Mouse (Mus musculus) megakaryocyte, embryonic 14.5 days (primary cell): ENCODE data around the gene Nnmt. TPM values are rescaled to one million over a fixed set of nuclear protein-coding genes. Genes with fewer than 3 reads are reported as not detected.

ENCODE experiments used
- H3K27me3 ChIP-seq: replicated peaks from 2 replicates; pipeline ENCODE3; 2012; ENCODE audit warnings: inconsistent platforms
- H3K36me3 ChIP-seq: replicated peaks from 2 replicates; pipeline ENCODE3; 2012; ENCODE audit warnings: low read length, inconsistent platforms, mixed read lengths
- H3K4me1 ChIP-seq: 2 replicates; pipeline ENCODE4 v1.6.1; 2012; ENCODE audit warnings: inconsistent platforms
- H3K4me3 ChIP-seq: replicated peaks from 2 replicates; pipeline ENCODE3; 2012; ENCODE audit warnings: moderate library complexity, mild to moderate bottlenecking, inconsistent platforms
- H3K9me3 ChIP-seq: 2 replicates; pipeline ENCODE4 v1.6.1; 2012; ENCODE audit warnings: inconsistent platforms
- FLI1 ChIP-seq: IDR thresholded peaks from 2 replicates; pipeline ENCODE4 v1.6.1; 2012; ENCODE audit warnings: low read length, inconsistent platforms, mixed read lengths
- GATA1 ChIP-seq: IDR thresholded peaks from 3 replicates; pipeline ENCODE4 v1.6.1; 2012; ENCODE audit warnings: mixed read lengths, low read length, inconsistent platforms, borderline replicate concordance
- polyA plus RNA-seq: library from polyadenylated mRNA; stranded (reverse); fragments of >175 nt; gene quantifications from 2 replicates; pipeline ENCODE4 v1.2.3, GENCODE M21; 2012; ENCODE audit warnings: low replicate concordance; ENCODE audit not compliant: insufficient read depth

Nnmt gene
- polyA plus RNA-seq, 1 experiment: not detected

DNA sequence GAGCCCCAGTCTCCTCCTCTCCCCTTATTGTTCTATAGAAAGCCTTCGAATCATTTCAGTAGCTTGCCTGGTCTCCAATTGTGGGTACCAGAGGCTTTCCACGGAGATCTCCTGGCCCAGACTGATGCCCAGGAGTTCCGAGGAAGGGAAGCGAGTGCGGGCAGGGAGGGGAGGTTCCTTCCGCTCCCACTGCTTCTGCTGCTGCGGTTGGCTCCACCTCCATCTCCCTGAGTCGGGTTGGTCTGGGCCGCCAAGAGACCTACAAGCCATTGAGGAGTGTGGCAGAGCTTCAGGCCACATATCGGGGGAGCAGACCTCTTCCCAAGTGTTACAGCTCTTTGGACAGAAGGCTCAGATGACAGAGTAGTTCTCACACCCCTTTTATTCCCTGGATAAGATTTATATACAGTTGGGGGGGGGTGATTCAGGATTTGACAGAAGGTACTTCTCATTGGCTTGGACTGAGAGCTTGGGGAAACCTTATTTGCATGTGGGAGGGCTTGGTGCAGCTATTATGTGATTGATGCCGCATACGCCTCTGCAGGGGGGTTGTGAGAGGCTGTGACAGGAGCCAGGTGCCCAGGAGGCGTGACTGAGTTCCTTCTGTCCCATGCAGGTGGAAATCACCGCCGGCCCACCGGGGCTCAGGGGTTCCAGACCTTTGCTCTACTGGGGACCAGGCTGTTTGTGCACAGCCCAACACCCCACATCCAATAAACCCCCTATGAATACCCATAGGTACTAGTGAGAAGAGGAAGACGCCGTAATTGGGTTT lies 30.8 kb upstream of the Nnmt start:
- Histone ChIP-seq H3K4me1 (0 out of 2 replicates have a peak, but pooled peaks cover 3% of the 10 kb centered on the region), H3K9me3 (no peaks in the 10 kb centered on the region), H3K27me3 (peaks cover 41% of the 10 kb centered on the region), H3K36me3 (no peaks in the 10 kb centered on the region), H3K4me3 (peak overlapping the region; percentile 33)
- no peak for TF ChIP-seq FLI1
- no peak for TF ChIP-seq GATA1

DNA sequence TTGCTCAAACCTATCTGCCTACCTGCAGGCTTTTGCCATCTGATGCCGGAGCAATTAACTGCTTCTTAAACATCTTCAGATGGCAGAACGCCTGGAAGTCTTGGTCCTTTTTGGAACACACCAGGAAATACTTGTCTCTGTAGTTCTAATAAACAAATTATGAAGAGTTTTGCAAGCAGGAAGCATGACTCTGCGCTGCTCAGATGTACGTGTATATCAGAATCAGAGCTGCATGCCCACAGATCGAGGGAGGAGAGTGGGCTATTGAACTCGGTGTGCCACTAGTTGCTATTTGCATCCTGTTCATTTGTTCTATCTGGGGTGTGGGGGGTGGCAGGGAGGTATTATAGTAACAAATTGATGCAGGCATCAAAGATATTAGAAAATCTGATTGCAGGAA lies 28.2 kb upstream of the Nnmt start:
- Histone ChIP-seq H3K27me3 (peaks cover 32% of the 10 kb centered on the region), H3K4me1 (0 out of 2 replicates have a peak, but pooled peaks cover 3% of the 10 kb centered on the region), H3K9me3 (no peaks in the 10 kb centered on the region), H3K36me3 (no peaks in the 10 kb centered on the region), H3K4me3 (no peak overlapping the region)
- TF ChIP-seq GATA1: no peak
- no peak for TF ChIP-seq FLI1

- peaks cover 22% of the 10 kb centered on the region for H3K27me3 ChIP-seq
- TF ChIP-seq FLI1: no peak
- no peak for TF ChIP-seq GATA1
- H3K36me3 ChIP-seq: no peaks in the 10 kb centered on the region
Measured at GRCm38 (mm10) chr9:48619268-48619667, 14.3 kb upstream of the Nnmt start.

GRCm38 (mm10) chr9:48618589-48618988 lies 13.6 kb upstream of the Nnmt start:
- Histone ChIP-seq H3K4me3 (peak overlapping the region; percentile 69), H3K27me3 (peaks cover 22% of the 10 kb centered on the region), H3K36me3 (no peaks in the 10 kb centered on the region), H3K9me3 (peaks cover 7% of the 10 kb centered on the region), H3K4me1 (peaks cover 7% of the 10 kb centered on the region)
- no peak for TF ChIP-seq FLI1
- no peak for TF ChIP-seq GATA1

More at GRCm38 (mm10) chr9:48619268-48619667, 14.3 kb upstream of the Nnmt start:
- Histone ChIP-seq H3K9me3 (peaks cover 7% of the 10 kb centered on the region), H3K4me1 (peaks cover 7% of the 10 kb centered on the region), H3K4me3 (no peak overlapping the region)

GRCm38 (mm10) chr9:48618111-48618510 lies 13.2 kb upstream of the Nnmt start:
- Histone ChIP-seq H3K27me3 (peaks cover 22% of the 10 kb centered on the region), H3K4me3 (no peak overlapping the region), H3K4me1 (peaks cover 7% of the 10 kb centered on the region), H3K36me3 (no peaks in the 10 kb centered on the region), H3K9me3 (peaks cover 7% of the 10 kb centered on the region)
- TF ChIP-seq GATA1: no peak
- no peak for TF ChIP-seq FLI1

- H3K4me3 ChIP-seq: no peak overlapping the region
- TF ChIP-seq GATA1 (no peak), FLI1 (no peak)
- peaks cover 2% of the 10 kb centered on the region for H3K9me3 ChIP-seq
- peaks cover 7% of the 10 kb centered on the region for H3K4me1 ChIP-seq
- H3K27me3 ChIP-seq: peaks cover 20% of the 10 kb centered on the region
- no peaks in the 10 kb centered on the region for H3K36me3 ChIP-seq
Measured at GRCm38 (mm10) chr9:48617511-48618010, 12.6 kb upstream of the Nnmt start.

DNA sequence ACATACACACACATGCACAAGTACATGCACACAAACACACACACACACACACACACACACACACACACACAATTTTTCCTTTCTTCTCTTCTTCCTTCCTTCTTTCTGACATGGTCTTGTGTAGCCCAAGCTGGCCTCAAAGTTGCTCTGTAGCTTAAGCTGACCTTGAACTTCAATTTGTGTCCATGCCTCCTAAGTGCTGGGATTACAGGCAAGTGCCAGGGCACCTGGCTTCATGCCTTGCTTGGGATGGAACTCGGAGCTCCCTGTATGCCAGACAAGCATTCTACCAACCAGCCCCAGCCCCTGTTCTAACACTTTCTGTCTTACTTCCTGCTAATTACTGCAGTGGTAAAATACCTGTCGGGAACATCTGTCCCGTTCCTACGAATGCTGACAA lies 8.3 kb upstream of the Nnmt start:
- H3K36me3 ChIP-seq: no peaks in the 10 kb centered on the region
- no peak overlapping the region for H3K4me3 ChIP-seq
- peaks cover 5% of the 10 kb centered on the region; the same call in 1 of the 2 replicates for H3K4me1 ChIP-seq
- no peak for TF ChIP-seq GATA1
- TF ChIP-seq FLI1: no peak
- H3K27me3 ChIP-seq: peaks cover 13% of the 10 kb centered on the region
- H3K9me3 ChIP-seq: no peaks in the 10 kb centered on the region

- H3K36me3 ChIP-seq: no peaks in the 10 kb centered on the region
- no peak overlapping the region for H3K4me3 ChIP-seq
- TF ChIP-seq GATA1 (no peak), FLI1 (no peak)
- peaks cover 10% of the 10 kb centered on the region for H3K27me3 ChIP-seq
- H3K9me3 ChIP-seq: no peaks in the 10 kb centered on the region
- 0 out of 2 replicates have a peak, but pooled peaks cover 5% of the 10 kb centered on the region for H3K4me1 ChIP-seq
Measured at GRCm38 (mm10) chr9:48612542-48612941, 7.6 kb upstream of the Nnmt start.

GRCm38 (mm10) chr9:48611032-48611431 lies 6.1 kb upstream of the Nnmt start:
- H3K27me3 ChIP-seq: peaks cover 5% of the 10 kb centered on the region
- H3K9me3 ChIP-seq: no peaks in the 10 kb centered on the region
- TF ChIP-seq GATA1 (no peak), FLI1 (no peak)
- H3K4me1 ChIP-seq: 0 out of 2 replicates have a peak, but pooled peaks cover 5% of the 10 kb centered on the region
- no peak overlapping the region for H3K4me3 ChIP-seq
- H3K36me3 ChIP-seq: no peaks in the 10 kb centered on the region

GRCm38 (mm10) chr9:48609734-48610133 lies 4.8 kb upstream of the Nnmt start:
- 0 out of 2 replicates have a peak, but pooled peaks cover 8% of the 10 kb centered on the region for H3K4me1 ChIP-seq
- H3K36me3 ChIP-seq: no peaks in the 10 kb centered on the region
- no peaks in the 10 kb centered on the region for H3K9me3 ChIP-seq
- no peak overlapping the region for H3K4me3 ChIP-seq
- peaks cover 9% of the 10 kb centered on the region for H3K27me3 ChIP-seq
- no peak for TF ChIP-seq GATA1
